Mouse (Mus musculus) 416B (cell line): Measurements from ENCODE around the gene Hoxd3.

ENCODE experiments used
- DNase-seq: peaks from one replicate; pipeline ENCODE4 v3.0.0; 2011; ENCODE audit warnings: low read depth

The Hoxd3 gene

GRCm38 (mm10) chr2:74706393-74706960 lies 5.2 kb upstream of the Hoxd3 start:
- no peak for DNase-seq

- no peak for DNase-seq
Observed at GRCm38 (mm10) chr2:74707599-74707998, 4.1 kb upstream of the Hoxd3 start.

- DNase-seq: no peak
Observed at GRCm38 (mm10) chr2:74708676-74709075, 3.1 kb upstream of the Hoxd3 start.

GRCm38 (mm10) chr2:74709465-74710419 lies 2.0 kb upstream of the Hoxd3 start:
- DNase-seq: no peak

GRCm38 (mm10) chr2:74710929-74711543 lies 691 bp upstream of the Hoxd3 start:
- DNase-seq: no peak

- no peak for DNase-seq
Observed at GRCm38 (mm10) chr2:74713239-74714150, 1.8 kb downstream of the Hoxd3 start.

- no peak for DNase-seq
Observed at GRCm38 (mm10) chr2:74714156-74714789, 2.5 kb downstream of the Hoxd3 start.

- no peak for DNase-seq
Observed at GRCm38 (mm10) chr2:74714881-74715280, 3.2 kb downstream of the Hoxd3 start.

GRCm38 (mm10) chr2:74715504-74716241 lies 3.9 kb downstream of the Hoxd3 start:
- peak; percentile 85 for DNase-seq

GRCm38 (mm10) chr2:74720384-74720783 lies 8.7 kb downstream of the Hoxd3 start:
- DNase-seq: no peak

GRCm38 (mm10) chr2:74720955-74721491 lies 9.3 kb downstream of the Hoxd3 start:
- DNase-seq: no peak

GRCm38 (mm10) chr2:74721882-74722281 lies 10.2 kb downstream of the Hoxd3 start:
- no peak for DNase-seq

- no peak for DNase-seq
Observed at GRCm38 (mm10) chr2:74722949-74723348, 11.2 kb downstream of the Hoxd3 start.

- peak; percentile 12 for DNase-seq
Observed at GRCm38 (mm10) chr2:74724244-74725015, 12.7 kb downstream of the Hoxd3 start.

- no peak for DNase-seq
Observed at GRCm38 (mm10) chr2:74725171-74725570, 13.4 kb downstream of the Hoxd3 start.

- no peak for DNase-seq
Observed at GRCm38 (mm10) chr2:74726551-74726950, 14.8 kb downstream of the Hoxd3 start, which contains the start of gene Gm28230. Gm28230 (plus strand) TSS chr2:74726728.

- no peak for DNase-seq
Observed at GRCm38 (mm10) chr2:74726973-74727639, 15.4 kb downstream of the Hoxd3 start.

- DNase-seq: no peak
Observed at GRCm38 (mm10) chr2:74727640-74728302, 16.0 kb downstream of the Hoxd3 start.
